Mouse (Mus musculus): Measurements from ENCODE around the gene Olfr1189. TPM values are rescaled to one million over a fixed set of nuclear protein-coding genes. Genes with fewer than 3 reads are reported as not detected.
"Not testable (repeated sequence)": the region's sequence is repeated elsewhere in the genome, so short reads cannot be mapped to it uniquely, and the experiment has no call there.

Gene Olfr1189
- total RNA-seq (2021), result not detected
- long read RNA-seq, experiment 1, result 0 reads
- long read RNA-seq, experiment 2, result 0 reads

DNA sequence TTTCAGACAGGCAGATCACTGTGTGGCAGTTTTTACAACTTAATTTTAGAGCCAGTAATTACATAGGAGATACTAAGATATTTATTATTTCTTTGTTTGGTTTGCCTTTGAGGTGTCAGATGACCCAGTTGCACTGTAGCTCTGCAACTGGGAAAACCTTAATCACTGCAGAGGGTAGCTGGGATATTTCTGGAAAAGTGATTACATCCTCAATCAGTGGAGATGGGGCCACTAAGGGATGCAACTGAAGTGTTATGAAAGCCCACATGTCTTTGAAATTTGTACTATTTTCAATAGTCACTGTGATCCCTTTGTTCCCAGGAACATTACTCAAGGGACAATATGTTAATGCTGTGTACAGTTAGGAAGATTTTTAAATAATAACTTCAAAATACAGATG lies at the start of gene Olfr1189:
Gene Olfr1189 (plus strand): TSS at position 301 of the 400 bp plus-strand sequence.
- no peak for DNase-seq

DNA sequence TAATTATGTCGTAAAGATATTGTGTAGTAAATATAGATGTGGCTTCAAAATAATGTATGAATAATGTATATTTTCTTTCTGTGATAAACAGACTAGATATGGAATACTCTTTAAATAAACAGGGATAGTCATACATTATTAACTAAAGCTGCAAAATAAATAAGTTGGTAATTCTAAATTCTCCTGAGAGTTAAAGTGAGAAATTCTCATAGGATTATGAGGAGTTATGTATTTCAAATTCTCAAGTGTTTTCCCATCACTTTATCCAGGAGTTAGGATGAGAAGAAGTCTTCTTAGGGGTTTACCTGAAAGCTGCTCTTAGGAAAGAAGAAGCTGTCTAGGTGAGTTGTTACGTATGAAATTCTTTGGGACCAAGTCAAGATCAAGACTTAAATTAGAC lies 29.6 kb upstream of the Olfr1189 start, which contains the start of gene Olfr1188:
Gene Olfr1188 (plus strand): TSS at position 301 of the 400 bp plus-strand sequence.
- DNase-seq, result no peak
- intact Hi-C loops (cut with DNase I), result no loop called here

More for the DNA sequence above, at the start of gene Olfr1189:
- intact Hi-C loops (cut with DNase I), result no loop called here

DNA sequence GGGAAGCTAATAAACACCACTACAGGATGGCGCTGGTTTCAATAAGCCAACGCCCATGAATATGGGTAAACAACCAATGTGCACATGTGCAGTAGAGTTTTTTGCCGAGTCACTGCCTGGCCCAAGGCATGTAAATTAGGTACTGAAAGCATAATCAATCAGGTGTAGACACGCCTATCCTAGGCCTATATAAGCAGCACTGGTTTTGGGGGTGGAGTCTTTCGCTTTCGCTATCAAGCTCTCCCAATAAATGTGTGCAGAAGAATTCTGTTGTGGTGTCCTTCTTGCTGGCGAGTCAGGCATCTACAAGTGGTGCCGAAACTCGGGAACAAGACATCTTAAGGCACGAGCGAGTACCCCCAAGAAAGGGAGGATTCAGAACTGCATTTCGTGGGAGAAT lies 13.6 kb upstream of the Olfr1189 start:
- intact Hi-C loops (cut with DNase I); DNase-seq: not testable (repeated sequence)

DNA sequence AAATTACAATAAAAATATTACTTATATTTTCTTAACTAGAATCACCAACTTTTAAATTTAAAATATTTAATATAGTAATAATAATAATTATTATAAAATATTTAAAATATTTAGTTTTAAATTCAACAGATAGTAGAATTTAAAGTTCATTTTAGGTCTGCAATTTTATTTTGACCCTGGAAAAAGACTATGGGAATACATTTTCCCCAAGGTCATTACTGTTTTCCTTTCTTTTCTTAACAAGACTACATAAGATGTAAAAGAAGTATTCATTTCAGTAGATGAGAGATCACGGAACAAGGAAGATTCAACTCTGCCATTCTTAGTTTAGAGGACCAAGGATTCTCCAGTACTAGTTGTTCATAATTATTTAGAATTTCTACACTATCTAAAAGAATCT lies 54.0 kb downstream of the Olfr1189 start, which contains the start of gene Olfr1191-ps1:
Gene Olfr1191-ps1 (plus strand): TSS at position 301 of the 400 bp plus-strand sequence.
- intact Hi-C loops (cut with DNase I); DNase-seq: not testable (repeated sequence)

Other genes starting within 250 kb of the Olfr1189 start
- not detected for gene Olfr1176, start 249.7 kb upstream of the Olfr1189 start, total RNA-seq (2021)
- gene Olfr1177-ps, start 240.0 kb upstream of the Olfr1189 start, total RNA-seq (2021), result not detected
- gene Olfr1178, start 199.4 kb upstream of the Olfr1189 start, total RNA-seq (2021), result not detected
- not detected for gene Olfr1179, start 180.0 kb upstream of the Olfr1189 start, total RNA-seq (2021)
- gene Olfr1180, start 167.3 kb upstream of the Olfr1189 start, total RNA-seq (2021), result not detected
- gene Olfr1181, start 160.3 kb upstream of the Olfr1189 start, total RNA-seq (2021), result not detected
- gene Gm13757, start 137.3 kb upstream of the Olfr1189 start, total RNA-seq (2021), result not detected
- not detected for gene Olfr1183, start 131.6 kb upstream of the Olfr1189 start, total RNA-seq (2021)
- gene Olfr1184, start 102.9 kb upstream of the Olfr1189 start, total RNA-seq (2021), result not detected
- not detected for gene Olfr1185-ps1, start 93.1 kb upstream of the Olfr1189 start, total RNA-seq (2021)
- gene Olfr1186, start 67.9 kb upstream of the Olfr1189 start, total RNA-seq (2021), result not detected
- gene Olfr1188, start 29.5 kb upstream of the Olfr1189 start, total RNA-seq (2021), result not detected
- not detected for gene Olfr1191-ps1, start 54.1 kb downstream of the Olfr1189 start, total RNA-seq (2021)
- gene Olfr1192-ps1, start 62.1 kb downstream of the Olfr1189 start, total RNA-seq (2021), result not detected
- not detected for gene Olfr1193, start 89.2 kb downstream of the Olfr1189 start, total RNA-seq (2021)
- not detected for gene Olfr1195, start 102.7 kb downstream of the Olfr1189 start, total RNA-seq (2021)
- gene Olfr1196, start 118.1 kb downstream of the Olfr1189 start, total RNA-seq (2021), result not detected
- not detected for gene Olfr1197, start 145.9 kb downstream of the Olfr1189 start, total RNA-seq (2021)
- not detected for gene Olfr1198, start 164.9 kb downstream of the Olfr1189 start, total RNA-seq (2021)
- gene Olfr1199, start 174.0 kb downstream of the Olfr1189 start, total RNA-seq (2021), result not detected
- gene Olfr1200, start 184.0 kb downstream of the Olfr1189 start, total RNA-seq (2021), result not detected
- gene Olfr1201, start 206.6 kb downstream of the Olfr1189 start, total RNA-seq (2021), result not detected
- not detected for gene Olfr1202, start 228.0 kb downstream of the Olfr1189 start, total RNA-seq (2021)
- gene Olfr1205, start 243.3 kb downstream of the Olfr1189 start, total RNA-seq (2021), result not detected